Mouse (Mus musculus) spleen, postnatal 36 days (tissue): ENCODE measurements around the gene Gm4869.
A peak's percentile ranks its signal among the peaks of the same experiment; 100 is the strongest.

Experiments used
- DNase-seq, 2 experiments: peaks; one replicate each; pipeline ENCODE4 v3.0.0; 2022; ENCODE audit warnings: low spot score in 2 of 2, mixed read lengths in 1 of 2

The Gm4869 gene

DNA sequence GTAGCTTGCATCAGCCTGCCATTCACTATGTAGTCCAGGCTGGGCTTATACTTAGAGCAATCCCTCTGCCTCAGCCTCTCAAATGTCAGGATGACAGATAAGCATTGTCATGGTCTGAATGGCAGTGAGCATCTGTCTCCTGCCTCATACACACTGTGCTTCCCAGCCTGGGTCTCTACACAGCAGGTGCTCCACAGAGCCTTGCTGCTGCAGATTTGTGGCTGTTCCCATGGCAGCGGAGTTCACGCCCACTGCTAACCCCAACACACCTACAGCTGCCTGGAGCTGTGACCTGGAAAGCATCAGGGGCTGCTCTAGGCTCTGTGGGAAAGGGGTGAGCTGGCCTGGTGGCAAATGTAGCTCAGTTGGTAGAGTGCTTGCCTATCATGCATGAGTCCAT, 19.5 kb downstream of the Gm4869 start:
- DNase-seq, result no peak

DNA sequence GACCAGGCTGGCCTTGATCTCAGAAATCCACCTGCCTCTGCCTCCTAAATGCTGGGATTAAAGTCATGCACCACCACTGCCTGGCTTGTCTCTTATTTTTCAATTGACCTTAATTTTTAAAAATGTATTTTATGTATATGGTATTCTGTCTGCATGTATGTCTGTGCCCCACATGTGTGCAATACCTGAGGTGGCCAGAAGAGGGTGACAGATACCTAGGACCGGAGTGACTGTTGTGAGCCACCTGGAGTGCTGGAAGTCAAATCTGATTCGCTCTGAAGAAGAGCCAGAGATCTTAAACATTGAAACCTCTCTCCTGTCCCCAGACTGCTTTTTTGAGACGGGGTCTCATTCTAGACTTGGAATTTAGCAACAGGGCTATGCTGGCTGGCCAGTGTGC, 26.9 kb downstream of the Gm4869 start:
- no peak for DNase-seq

DNA sequence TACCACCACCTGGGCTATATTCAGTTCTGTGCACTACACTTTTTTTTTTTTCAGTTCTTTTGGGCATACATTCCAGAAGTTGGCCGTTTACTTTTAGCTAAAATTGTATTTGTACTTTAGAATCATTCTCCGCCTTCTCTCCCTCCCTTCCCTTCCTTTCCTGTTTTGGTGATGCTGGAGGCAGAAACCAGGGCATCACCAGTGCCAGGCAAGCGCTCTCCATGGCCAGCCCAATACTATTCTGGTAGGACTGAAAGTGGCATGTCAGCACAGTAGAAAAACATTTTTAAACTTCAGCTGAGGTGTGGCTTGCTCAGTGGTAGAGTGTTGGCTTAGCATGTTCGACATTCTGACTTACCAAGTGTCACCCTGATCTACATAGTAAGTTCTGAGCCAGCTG, 36.0 kb downstream of the Gm4869 start:
- no peak for DNase-seq

DNA sequence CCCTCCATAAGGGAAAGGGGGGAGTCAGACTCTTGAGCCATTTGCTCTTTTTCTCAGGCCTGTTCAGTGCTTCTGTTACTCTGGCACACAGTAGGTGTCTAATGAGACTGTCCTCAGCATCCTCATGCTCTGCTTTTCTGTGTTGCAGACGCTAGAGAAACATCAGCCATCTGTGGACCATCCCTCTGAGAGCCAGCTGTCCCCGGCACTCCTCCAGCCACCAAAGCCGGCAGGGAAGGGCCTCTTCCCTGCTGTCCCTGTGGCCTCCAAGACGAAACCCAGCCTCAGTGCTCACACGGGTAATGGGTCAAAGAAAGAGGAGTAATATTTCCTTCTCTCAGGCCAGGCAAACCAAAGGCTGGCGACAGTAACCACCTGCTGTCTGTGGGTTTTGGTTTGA, 45.7 kb downstream of the Gm4869 start:
- no peak for DNase-seq

DNA sequence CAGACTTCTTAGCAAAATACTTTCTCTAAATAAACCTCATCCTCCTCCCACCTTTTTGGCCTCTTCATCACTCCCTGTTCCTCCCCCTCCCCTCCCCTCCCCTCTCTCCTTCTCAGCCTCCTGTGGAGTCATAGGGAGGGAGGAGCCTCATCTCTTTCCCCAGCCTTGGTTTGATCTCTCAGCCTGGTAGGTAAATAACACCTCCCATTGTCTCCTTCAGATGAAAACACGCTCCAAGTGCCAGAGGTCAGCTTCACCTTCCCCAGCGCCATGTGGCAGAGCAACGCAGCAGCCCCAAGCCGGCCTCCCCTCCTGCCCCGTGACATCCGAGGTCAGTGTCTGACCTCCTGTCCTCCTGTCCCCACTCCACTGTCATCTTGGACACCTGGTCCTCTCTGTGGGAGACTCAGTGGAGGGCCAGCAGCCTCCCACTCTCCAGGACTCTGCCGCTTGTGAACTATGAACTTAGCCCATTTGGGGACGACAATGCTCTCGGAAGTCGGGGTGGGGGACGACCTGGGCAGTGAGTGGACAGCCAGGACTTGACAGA, 47.3 kb downstream of the Gm4869 start:
- no peak for DNase-seq

DNA sequence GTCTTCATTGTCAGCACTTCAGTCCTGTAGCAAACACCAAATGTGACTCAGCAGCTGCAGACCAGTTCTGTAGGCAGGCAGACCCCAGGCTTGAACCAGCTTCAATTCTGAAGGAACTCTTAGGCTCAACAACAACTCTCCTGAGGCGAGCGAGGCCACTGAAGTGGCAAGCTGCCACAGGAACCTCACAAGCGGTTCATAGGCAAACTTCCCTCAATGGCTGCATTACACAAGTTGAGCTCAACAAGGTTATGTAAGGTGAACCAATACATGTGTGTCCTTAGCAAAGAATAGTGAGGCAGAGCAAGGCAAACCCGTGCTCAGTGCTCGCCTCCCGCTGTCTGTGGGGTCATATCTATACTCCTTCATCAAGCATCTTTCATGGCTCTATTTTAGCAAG, 52.7 kb downstream of the Gm4869 start:
- no peak for DNase-seq

DNA sequence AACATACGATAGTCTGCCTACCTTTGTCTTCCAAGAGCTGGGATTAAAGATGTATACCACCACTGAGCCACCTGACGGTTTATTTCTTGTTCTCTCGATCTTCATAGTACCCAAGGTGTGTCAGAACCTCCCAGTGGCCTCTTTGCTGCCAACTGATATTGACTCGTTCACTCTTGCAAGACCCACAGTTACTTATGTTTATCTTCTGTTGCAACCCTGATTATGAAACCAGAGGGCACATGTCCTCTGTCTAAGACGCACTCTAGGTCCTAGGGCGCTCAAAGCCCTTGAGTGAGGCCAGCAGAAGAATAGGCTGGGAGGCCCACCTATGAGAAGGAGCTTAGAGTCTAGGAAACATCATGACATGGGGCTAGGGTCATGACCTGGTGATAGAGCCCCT, 55.3 kb downstream of the Gm4869 start:
- DNase-seq, result no peak

DNA sequence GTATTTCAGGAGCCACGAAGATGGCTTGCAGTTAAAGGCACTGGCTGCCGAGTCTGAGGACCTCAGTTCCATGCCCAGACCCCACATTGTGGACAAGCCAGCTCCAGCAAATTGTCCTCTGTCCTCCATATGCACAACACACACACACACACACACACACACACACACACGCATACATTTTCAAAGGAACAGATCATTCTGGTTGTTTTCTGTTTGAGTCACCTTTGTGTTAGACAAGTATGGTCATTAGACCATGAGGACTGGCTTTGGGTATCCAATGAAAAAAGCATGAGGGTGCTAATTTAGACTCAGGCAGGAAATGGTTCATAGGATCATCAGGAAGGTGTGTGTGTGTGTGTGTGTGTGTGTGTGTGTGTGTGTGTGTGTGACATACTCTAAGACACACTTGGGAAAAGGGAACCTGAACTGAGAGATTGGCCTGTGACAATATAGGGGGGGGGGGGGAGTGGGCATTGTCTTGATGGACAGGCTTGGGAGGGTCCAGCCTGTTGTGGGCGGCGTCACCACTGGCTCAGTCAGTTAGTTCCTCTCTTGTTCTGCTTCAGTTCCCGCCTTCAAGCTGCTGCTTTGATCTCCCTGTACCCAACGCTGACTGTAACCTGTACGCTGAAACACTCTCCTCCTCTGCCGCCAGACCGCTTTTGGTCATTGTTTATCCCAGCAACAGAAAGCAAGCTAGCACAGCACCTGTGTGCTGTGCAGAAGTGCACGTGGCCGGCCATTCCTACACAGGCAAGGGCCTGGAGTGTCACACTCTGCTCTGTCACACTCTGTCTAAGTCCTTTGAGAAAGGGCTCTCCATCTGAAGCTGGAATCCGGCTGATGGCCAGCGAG, 56.8 kb downstream of the Gm4869 start:
- DNase-seq, result peak; percentile 72 to 74

DNA sequence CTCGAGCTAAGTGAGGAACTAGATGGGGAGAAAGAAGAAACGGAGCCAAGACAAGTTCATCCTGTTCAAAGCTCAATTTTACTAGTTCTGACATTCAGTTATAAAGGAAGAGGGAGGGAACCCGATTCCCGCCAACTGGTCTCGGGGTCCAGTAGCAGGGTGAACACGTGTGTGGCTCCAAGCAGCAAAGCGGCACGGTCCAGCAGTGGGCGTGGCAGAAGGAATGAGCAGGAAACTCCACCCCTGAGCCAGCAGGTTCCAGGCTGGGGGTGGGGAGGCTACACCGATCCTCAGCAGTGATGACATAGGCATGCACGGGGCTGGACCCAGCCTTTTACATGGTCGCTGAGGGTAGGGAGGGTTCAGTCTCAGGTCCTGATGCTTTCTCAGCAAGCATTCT, 57.5 kb downstream of the Gm4869 start:
- peak; percentile 14 to 37 for DNase-seq

DNA sequence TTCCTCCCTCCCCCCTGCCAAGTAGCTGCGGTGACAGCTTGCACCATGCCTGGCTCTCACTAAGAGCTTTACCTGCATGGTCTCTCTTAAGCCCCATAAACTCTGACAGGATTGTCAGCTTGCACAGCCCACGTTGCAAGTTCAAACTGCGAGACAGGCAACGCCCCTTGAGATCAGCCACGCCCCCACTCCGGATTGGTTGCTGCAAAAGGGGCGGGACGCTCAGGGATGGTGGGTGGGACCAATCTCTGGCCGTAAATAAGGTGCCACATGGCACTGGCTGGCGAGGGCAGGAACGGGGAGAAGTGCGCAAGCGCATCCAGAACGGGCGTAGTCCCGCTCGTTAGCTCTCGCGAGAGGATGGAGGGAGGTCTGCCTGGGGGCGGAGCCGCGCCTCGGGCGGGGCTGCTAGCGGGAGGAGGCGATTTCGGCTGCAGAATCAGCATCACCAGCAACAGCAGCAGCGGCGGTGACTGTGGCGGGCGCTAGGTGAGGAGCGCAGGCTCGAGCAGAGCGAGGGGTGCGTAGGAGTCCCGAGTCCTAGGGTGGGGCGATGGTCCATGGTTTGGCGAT, 59.8 kb downstream of the Gm4869 start, which contains the start of gene Chst12:
Gene Chst12 (plus strand): TSS at position 343 of the 573 bp plus-strand sequence.
- peak; percentile 99 to 100 for DNase-seq

DNA sequence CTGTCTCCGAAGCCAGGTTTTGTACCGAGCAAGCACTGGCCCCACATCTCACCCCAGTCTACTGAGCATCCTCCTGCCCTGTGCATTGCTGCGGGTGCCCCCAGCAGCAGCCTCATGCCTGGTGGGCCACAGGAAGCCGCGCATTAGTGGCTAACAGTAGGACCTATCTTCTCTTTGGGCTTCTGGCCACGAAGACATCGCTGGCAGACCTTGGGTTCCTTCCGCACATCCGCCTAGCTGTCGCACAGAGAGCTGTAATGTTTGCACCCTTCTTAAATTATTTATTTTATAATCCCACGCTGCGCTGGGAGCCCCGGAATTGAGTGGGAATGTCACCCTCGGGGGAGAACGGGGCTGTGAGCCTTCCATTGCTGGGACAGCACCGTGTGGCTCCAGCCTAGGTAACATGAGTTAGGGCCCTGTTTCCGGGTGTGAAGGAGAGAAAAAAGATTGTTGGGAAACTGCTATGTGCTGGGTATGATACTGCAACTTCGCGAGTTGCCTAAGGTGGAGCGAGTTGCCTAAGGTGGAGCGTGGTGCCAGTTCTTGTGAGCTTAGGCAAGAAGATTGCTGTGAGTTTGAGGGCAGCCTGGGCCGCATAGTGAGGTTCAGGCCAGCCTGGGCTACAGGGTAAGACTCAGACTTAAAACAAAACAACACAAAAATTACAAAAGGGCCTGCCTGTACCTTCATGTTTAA, 60.8 kb downstream of the Gm4869 start:
- DNase-seq, result peak; percentile 14 to 16

DNA sequence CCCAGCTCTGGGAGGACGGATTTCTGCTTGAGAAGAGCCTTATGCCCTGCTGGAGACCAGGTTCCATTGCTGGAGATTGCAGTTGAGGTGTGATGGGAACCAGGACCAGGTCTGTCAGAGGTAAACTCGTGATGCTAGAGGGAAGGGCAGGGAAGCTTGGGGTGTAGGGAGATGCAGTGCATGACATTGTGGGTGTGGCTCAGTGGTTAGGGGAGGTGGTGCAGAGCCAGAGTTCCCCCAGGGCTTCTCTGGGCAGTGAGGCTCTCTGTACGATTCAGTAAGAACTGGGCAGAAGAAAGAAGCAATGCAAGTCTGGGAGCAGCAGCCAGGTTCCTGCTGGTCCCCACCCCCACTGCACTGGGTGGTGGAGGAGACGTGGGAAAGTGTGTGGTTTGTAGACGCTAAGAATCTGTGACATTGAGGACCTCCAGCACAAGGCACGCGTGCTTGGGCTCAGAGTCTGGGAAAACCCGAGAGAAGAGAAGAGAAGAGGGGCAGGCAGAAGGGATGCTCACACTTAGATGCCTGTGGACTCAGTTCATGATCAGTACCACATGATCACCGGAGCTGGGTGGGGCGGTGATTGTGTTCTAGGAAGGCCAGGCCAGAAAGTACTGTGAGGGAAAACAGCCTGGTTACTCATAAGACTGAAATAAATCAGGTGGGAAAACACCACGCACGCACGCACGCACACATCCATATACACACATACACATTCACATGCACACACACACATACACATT, 62.2 kb downstream of the Gm4869 start:
- peak; percentile 52 to 58 for DNase-seq

DNA sequence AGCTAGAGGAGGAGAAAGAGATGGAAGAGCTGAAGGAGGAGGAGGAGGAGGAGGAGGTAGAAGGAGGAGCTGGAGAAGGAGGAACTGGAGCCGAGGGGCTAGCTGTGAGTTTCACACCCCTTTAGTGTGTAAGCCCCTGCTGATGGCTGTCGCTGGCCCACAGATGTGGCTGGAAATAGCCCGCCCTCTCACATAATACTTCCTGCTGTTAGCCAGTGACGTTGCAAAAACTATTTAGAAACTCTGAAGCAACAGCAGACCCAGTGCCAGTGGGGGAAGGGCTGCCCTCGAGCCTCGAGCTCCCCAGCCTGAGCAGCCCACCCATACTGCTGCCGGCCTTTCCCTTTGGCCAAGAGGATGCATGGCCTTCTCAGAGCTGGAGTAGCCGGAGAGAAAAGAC, 63.2 kb downstream of the Gm4869 start:
- peak; percentile 61 to 64 for DNase-seq

DNA sequence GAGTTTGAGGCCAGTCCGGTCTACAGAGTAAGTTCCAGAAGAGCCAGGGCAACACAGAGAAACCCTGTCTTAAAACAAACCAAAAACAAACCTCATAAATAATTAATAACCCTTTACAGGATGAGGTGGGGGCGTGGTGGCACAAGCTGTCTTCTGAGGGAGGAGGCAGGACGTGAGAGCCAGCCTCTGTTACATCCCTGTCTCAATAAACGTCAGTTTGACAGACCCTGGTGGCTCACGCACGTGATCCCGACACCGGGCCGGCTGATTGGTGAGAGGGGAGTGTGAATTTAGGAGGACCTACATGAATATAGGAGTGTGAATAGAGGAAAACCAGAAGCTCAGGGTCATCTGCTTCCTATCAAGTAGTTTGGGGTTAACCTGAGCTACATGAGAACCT, 63.8 kb downstream of the Gm4869 start:
- peak; percentile 17 to 18 for DNase-seq

DNA sequence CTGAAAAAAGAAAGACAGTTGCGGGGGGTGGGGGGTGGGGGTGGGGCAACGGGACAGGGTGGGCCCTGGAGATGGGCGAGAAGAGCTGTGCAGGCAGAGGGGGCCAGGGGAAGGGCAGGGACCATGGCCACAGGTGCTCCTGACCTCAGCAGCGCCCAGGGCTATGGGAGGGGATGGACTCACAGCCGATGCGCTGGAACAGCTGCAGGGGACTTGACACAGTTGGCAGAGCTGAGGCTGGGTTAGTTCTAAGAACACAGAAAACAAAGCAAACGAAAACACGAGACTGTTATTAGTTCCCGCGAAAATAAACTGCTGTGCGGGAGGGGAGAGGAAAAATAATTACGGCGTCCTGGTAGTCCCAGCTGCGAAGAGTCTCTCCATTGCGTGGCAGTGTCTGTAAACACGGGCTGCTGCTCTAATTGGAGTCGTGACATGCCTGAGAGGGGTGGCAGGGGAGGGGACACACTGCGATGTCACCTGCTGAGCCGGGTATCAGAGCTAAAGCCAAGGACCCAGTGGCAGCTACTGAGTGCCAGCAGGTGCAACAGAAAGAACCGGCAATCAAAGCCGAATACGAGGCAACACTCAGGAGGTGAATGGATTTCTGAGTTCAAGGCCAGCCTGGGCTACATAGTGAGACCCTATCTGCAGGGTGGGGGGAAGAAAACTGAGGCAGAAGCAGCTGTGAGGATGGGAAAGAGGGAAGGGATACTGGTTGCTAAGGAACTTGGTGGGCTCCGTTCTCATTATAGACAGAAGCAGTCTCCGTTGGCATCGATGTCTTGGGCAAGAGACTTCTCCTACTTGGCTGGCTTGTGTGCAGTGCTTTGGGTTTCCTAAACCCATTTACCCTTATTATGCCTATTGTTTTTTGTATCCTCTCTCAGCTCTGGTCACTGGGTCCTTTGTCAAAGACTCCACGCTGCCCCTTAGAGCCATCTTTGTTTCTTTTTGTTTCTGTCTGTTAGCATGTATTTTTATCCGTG, 64.9 kb downstream of the Gm4869 start:
- DNase-seq, result no peak

DNA sequence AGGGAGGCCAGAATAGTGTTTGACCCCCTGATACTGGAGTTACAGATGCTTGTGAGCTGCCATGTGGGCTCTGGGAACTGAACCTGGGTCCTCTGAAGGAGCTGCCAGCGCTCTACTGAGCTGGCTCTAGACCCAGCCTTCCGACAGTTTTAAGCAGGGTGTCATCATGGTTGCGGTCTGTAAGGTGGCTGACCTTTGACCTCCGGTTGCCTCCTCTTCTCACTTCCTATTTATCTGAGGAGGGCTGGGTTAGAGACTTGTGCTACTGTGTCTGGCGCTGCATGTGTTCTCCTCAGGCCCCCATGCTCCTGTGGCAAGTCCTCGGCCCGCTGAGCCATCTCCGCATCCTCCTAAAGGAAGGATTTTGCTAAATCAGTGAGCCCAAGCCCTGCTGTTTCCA, 68.5 kb downstream of the Gm4869 start:
- DNase-seq, result peak; percentile 63 to 64

DNA sequence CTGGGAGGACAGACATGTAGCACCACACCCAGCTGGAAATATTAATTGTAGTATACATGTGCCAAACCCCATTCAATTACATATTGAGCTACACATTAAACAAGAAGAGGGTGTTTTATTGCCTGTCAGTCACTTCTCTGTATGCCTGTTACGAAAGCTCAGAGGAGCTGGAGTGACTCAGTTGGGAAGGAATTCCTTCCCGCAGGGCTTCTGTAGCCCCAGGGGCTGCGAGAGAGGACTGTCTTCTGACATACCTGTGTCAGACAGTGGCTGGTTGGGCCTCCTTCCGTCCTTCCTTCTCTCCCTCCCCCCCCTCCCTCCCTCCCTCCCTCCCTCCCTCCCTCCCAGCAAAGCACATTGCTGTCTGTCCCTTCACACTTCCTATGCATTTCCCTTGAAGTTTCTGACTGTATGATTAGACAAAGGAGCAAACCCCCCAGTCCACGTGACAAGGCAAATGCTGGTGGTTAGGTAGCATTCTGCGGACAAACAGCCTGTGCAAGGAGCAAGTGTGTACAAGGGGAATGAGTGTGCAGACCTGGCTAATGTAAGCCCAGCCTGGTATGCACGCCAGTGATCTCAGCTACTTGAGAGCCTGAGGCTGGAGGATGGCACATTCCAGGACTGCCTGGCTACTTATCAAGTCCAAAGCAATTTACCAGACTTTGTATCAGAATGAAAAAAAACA, 69.5 kb downstream of the Gm4869 start:
- no peak for DNase-seq

DNA sequence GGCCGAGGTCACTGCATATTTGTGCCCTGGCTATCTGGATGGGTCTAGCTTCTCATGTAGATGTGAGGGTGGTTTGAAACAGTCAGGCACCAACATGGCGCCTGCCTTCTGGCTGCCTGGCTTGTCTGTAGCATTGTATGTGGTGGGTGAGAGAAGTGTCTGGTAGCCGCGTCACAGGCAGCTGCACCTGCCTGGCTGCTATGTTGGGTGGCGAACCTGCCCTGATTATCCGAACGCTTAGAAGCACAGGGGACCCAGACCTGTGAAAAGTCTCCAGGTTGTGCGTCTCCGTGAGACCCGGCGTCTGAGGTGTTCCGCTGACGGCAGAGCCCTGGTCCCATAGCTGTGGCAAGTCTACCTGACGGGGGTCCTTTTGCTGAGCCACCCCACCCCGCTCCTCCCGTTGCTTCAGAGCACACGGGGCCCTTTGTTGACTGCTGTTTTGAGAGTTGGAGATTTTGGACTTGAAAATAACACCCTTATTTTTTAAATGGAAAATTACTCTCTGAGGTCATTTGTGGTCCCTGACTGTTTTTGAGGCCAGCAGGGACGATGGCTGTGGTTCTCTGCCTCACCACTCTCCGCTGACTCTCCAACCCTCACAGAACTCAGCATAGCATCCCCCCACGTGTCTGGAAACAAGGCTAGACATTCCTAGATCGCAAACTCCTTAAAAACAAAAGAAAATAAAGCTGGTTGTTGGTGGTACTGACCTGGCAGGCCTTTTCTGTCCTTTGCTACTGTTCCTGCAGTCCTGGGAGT, 71.9 kb downstream of the Gm4869 start:
- no peak for DNase-seq

DNA sequence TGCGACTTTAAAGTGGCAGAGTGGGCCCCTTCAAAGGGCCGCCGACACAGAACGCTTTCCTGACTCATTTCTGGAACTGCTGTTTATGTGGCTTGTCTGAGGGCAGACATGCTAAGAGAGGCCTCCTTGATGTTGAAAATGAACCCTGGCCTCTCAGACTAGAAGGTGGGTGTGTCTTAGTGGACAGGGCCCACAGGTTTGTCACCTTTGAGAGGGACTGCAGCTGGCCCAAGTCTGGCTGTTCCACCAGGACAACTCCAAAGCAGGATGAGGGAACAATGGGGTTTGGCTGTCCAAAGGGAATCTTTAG, 72.4 kb downstream of the Gm4869 start:
- no peak for DNase-seq
